Mouse (Mus musculus): ENCODE measurements around the gene Cuedc1. TPM values are rescaled to one million over a fixed set of nuclear protein-coding genes. Genes with fewer than 3 reads are reported as not detected.

Cuedc1 gene
- polyA plus RNA-seq, 1 experiment: 10.7 TPM

DNA sequence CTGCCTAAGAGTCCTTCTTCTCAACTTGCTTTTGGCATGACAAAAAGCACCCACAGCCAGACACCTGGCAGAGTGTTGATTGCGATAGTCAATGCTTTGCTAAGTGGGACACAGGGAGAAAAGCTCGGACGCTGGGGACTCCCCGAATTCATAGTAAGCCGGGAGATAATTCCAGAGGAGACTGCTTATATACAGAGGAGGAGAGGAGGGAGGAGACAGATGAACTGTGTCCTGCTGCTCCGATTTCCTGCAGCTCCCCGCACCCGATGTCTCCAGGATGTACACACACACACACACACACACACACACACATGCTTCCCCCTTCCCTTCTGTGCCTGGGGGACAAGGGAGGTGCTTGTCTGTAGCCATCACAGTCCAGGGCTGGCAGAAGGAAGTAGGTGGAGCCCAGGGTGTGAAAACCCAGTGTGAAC, 17.0 kb downstream of the Cuedc1 start:
- TF ChIP-seq POLR2A (IDR thresholded peaks at IDR 0.05; ENCODE audit: low read depth, low read length) (no peak), CTCF (IDR thresholded peaks at IDR 0.05; ENCODE audit: extremely low read depth, insufficient read depth, insufficient read length, insufficient replicate concordance) (no peak)
- H3K4me1 ChIP-seq (ENCODE audit: control insufficient read depth, insufficient read depth, insufficient read length): peaks cover 5% of the 10 kb centered on the region; the same call in 1 of the 2 replicates
- no peak overlapping the region for H3K27ac ChIP-seq (ENCODE audit: insufficient read depth, low read length)
- H3K36me3 ChIP-seq (ENCODE audit: control insufficient read depth, insufficient read depth, low read length): no peaks in the 10 kb centered on the region
- no peaks in the 10 kb centered on the region for H3K27me3 ChIP-seq (ENCODE audit: control insufficient read depth, insufficient read depth, low read length)
- H3K4me3 ChIP-seq (ENCODE audit: extremely low read depth, insufficient read depth, insufficient read length): no peak overlapping the region
- DNase-seq (ENCODE audit: low read depth in 1 of 2, low spot score in 2 of 2): no peak
- WGBS: 21% methylated on average over 8 of the region's 8 CpGs

DNA sequence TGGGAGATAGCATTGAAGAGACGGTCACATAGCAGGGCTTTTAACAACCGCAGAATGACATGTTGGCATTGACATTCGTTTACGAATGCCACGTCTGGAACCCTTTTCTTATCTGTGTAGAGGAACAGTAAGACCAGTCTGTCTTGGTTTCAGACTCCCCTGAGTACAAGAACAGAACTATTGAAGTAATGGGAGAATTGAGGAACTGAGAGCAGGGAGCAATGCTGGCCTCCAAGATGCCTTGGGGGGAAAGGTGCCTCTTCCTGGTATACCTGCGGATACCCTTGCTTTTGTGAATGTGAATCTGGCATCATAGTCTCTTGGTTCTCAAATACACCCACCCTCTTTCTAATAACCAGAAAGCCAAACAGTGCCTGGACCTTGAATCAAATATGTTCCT, 18.7 kb downstream of the Cuedc1 start:
- Histone ChIP-seq H3K27ac (ENCODE audit: insufficient read depth, low read length) (no peak overlapping the region), H3K36me3 (ENCODE audit: control insufficient read depth, insufficient read depth, low read length) (no peaks in the 10 kb centered on the region), H3K4me1 (ENCODE audit: control insufficient read depth, insufficient read depth, insufficient read length) (0 out of 2 replicates have a peak, but pooled peaks cover 2% of the 10 kb centered on the region), H3K4me3 (ENCODE audit: extremely low read depth, insufficient read depth, insufficient read length) (no peak overlapping the region), H3K27me3 (ENCODE audit: control insufficient read depth, insufficient read depth, low read length) (no peaks in the 10 kb centered on the region)
- TF ChIP-seq CTCF (IDR thresholded peaks at IDR 0.05; ENCODE audit: extremely low read depth, insufficient read depth, insufficient read length, insufficient replicate concordance) (no peak), POLR2A (IDR thresholded peaks at IDR 0.05; ENCODE audit: low read depth, low read length) (no peak)
- no peak for DNase-seq (ENCODE audit: low read depth in 1 of 2, low spot score in 2 of 2)
- 43% methylated on average over 6 of the region's 6 CpGs for WGBS

DNA sequence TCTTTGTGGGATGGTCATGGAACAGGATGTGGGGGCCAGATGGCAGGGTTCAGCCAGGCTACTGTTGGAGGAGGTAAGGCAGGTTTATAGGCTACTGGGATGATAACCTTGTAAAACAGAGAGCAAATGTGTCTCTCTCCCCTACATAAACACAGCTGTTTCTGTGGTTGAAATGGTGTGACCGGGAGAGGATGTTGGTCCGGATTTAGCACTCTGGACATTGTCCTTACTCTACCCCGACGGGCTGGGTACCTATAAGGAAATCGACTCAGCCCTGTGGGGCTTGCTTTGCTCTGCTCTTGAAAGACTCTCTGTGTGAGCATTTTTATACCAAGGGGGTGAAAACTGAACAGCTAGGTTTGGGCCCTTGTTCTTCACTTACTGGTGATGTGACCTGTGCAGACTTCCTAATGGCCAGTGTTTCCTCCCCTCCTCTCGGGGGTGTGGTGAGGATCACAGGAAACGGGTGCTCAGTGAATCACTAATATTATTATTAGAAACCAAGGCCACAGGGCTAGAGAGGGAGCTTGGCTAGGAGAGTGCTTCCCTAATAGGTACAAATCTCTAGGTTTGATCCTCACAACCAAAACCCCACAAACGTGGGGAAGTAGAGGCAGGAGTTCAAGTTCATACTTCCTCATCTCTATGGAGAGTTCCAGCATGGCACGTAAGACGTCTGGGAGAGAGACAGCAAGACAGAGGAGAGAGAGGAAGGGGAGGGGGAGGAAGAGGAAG, 19.7 kb downstream of the Cuedc1 start:
- Histone ChIP-seq H3K4me3 (ENCODE audit: extremely low read depth, insufficient read depth, insufficient read length) (no peak overlapping the region), H3K36me3 (ENCODE audit: control insufficient read depth, insufficient read depth, low read length) (no peaks in the 10 kb centered on the region), H3K27me3 (ENCODE audit: control insufficient read depth, insufficient read depth, low read length) (no peaks in the 10 kb centered on the region), H3K27ac (ENCODE audit: insufficient read depth, low read length) (peak overlapping the region; percentile 44), H3K4me1 (ENCODE audit: control insufficient read depth, insufficient read depth, insufficient read length) (0 out of 2 replicates have a peak, but pooled peaks cover 2% of the 10 kb centered on the region)
- DNase-seq (ENCODE audit: low read depth in 1 of 2, low spot score in 2 of 2): no peak
- TF ChIP-seq CTCF (IDR thresholded peaks at IDR 0.05; ENCODE audit: extremely low read depth, insufficient read depth, insufficient read length, insufficient replicate concordance): no peak
- 41% methylated on average over 10 of the region's 10 CpGs for WGBS

DNA sequence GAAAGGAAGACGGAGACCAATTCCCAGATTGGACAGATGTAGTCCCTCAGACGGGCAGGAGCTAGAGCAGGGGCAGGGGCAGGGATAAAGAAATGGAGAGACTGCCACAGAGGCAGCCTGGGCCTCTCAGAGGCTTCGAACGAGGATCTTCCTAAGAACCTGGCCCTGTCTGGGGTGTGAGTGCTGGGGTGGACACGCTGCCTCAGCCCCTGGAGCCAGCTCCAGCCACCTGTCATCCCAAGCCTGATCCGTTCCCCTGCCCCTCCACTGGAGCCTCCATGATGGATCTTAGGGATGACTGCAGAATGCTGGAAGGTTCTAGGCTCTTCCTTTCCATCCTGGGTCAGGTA, 20.2 kb downstream of the Cuedc1 start:
- 79% methylated on average over 6 of the region's 6 CpGs for WGBS
- Histone ChIP-seq H3K4me1 (ENCODE audit: control insufficient read depth, insufficient read depth, insufficient read length) (0 out of 2 replicates have a peak, but pooled peaks cover 2% of the 10 kb centered on the region), H3K27me3 (ENCODE audit: control insufficient read depth, insufficient read depth, low read length) (no peaks in the 10 kb centered on the region), H3K4me3 (ENCODE audit: extremely low read depth, insufficient read depth, insufficient read length) (no peak overlapping the region), H3K36me3 (ENCODE audit: control insufficient read depth, insufficient read depth, low read length) (no peaks in the 10 kb centered on the region), H3K27ac (ENCODE audit: insufficient read depth, low read length) (peak overlapping the region; percentile 44; the same call in 1 of the 2 replicates)
- DNase-seq (ENCODE audit: low read depth in 1 of 2, low spot score in 2 of 2): no peak
- TF ChIP-seq POLR2A (IDR thresholded peaks at IDR 0.05; ENCODE audit: low read depth, low read length) (no peak), CTCF (IDR thresholded peaks at IDR 0.05; ENCODE audit: extremely low read depth, insufficient read depth, insufficient read length, insufficient replicate concordance) (no peak)

DNA sequence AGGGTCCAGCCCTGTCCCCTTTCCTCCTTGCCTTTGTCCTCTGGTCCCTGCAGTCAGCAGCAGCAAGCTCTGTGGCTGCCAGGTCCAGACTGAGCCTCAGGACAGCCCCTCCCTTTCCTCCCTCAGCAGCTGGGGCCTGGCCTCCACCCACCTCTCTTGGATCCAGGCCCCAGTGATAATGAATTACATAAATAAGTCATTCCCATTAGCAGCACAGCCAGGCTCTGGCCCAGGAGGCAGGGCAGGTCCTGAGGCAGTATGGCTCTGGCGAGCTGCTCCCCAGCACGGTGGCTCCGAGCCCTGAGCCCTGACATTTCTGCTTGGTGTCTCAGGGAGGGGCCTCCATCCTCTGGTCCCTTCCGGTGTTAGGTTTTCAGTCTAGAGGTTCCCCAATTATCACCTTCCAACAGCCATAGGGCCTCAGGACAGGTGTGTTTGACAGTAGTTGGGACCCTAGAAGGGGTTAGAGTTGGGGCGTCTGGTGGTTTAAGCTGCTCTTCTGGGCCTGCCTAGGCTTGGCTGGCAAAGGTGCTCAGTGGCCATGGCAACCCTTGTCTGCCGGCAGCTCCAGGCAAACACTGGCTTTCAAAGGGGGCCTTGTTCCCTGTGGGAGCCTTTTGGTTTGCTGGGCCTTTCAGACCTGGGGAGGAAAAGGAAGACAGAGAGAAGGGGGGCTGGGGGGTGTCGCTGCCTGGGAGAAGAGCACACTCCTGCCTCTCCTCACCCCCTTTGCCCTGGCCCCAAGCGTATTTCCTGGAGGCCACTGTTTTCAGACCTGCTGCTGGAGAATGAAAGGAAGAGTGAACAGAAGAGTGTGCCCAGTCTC, 21.2 kb downstream of the Cuedc1 start:
- no peak for DNase-seq (ENCODE audit: low read depth in 1 of 2, low spot score in 2 of 2)
- no peaks in the 10 kb centered on the region for H3K36me3 ChIP-seq (ENCODE audit: control insufficient read depth, insufficient read depth, low read length)
- no peaks in the 10 kb centered on the region for H3K27me3 ChIP-seq (ENCODE audit: control insufficient read depth, insufficient read depth, low read length)
- no peak for TF ChIP-seq CTCF (IDR thresholded peaks at IDR 0.05; ENCODE audit: extremely low read depth, insufficient read depth, insufficient read length, insufficient replicate concordance)
- TF ChIP-seq POLR2A (IDR thresholded peaks at IDR 0.05; ENCODE audit: low read depth, low read length): no peak
- whole genome bisulfite sequencing: 48% methylated on average over 8 of the region's 8 CpGs
- H3K27ac ChIP-seq (ENCODE audit: insufficient read depth, low read length): peak overlapping the region; percentile 17; the same call in 1 of the 2 replicates
- H3K4me1 ChIP-seq (ENCODE audit: control insufficient read depth, insufficient read depth, insufficient read length): 0 out of 2 replicates have a peak, but pooled peaks cover 2% of the 10 kb centered on the region
- no peak overlapping the region for H3K4me3 ChIP-seq (ENCODE audit: extremely low read depth, insufficient read depth, insufficient read length)

DNA sequence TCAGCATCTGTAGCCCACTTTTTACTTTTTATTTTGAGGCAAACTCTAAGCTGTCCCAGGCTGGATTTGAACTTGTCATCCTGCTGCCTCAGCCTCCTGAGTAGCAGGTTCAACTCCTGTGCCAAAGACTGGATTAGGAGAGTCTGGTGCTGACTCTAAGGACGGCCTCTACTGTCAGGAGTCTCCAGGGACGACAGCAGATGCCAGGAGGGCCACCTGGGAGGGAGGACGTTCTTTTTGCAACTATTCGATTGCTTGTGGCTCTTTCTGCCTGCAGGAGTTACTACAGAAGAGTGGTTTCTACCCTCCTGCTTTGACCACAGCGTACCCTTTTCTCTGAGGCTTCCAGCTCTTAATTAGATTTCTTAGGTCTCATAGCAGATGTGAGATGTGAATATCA, 24.7 kb downstream of the Cuedc1 start:
- H3K4me1 ChIP-seq (ENCODE audit: control insufficient read depth, insufficient read depth, insufficient read length): no peaks in the 10 kb centered on the region
- H3K36me3 ChIP-seq (ENCODE audit: control insufficient read depth, insufficient read depth, low read length): no peaks in the 10 kb centered on the region
- H3K27me3 ChIP-seq (ENCODE audit: control insufficient read depth, insufficient read depth, low read length): no peaks in the 10 kb centered on the region
- no peak overlapping the region for H3K27ac ChIP-seq (ENCODE audit: insufficient read depth, low read length)
- 39% methylated on average over 5 of the region's 5 CpGs for WGBS
- TF ChIP-seq CTCF (IDR thresholded peaks at IDR 0.05; ENCODE audit: extremely low read depth, insufficient read depth, insufficient read length, insufficient replicate concordance) (no peak), POLR2A (IDR thresholded peaks at IDR 0.05; ENCODE audit: low read depth, low read length) (no peak)
- no peak for DNase-seq (ENCODE audit: low read depth in 1 of 2, low spot score in 2 of 2)
- no peak overlapping the region for H3K4me3 ChIP-seq (ENCODE audit: extremely low read depth, insufficient read depth, insufficient read length)

Data from spleen, adult 2 months (tissue).